Mouse (Mus musculus) limb, embryonic 15.5 days (tissue): ENCODE data around the gene Riok2. TPM values are rescaled to one million over a fixed set of nuclear protein-coding genes. Genes with fewer than 3 reads are reported as not detected.

Source experiments
- polyA plus RNA-seq: library from polyadenylated mRNA; unstranded; fragments of >200 nt; fragmentation: Nextera tagmentation; extraction: Ambion mirVana; gene quantifications from 2 replicates; pipeline ENCODE4 v1.2.1, GENCODE M21; 2015

Riok2 gene
- polyA plus RNA-seq, 1 experiment from 2014 or later, result 25.4 TPM

Other genes with a start within 250 kb of the Riok2 start
- gene Lix1, start 28.4 kb downstream of the Riok2 start, polyA plus RNA-seq, result 13.9 and 14.1 TPM in 2 replicates